In genomic region chr5:128424636-128425035, GRCm38 (mm10) we compare ENCODE assay signal across 20 mouse cellular contexts. TPM values are rescaled to one million over a fixed set of nuclear protein-coding genes. Genes with fewer than 3 reads are reported as not detected.
"Had no signal": no experiment of that assay in that cellular context is flagged by ENCODE, and none has a peak within 500 bp of the region (broad histone marks: within the 10 kb centered on the region; RNA-seq: fewer than 3 reads in every experiment).

No protein-coding gene starts in this region.

- H3K4me2 ChIP-seq: kidney, embryonic 15.5 days; liver, embryonic 13.5 days; midbrain, embryonic 13.5 days had no signal

- H3K27me3 ChIP-seq: liver, embryonic 13.5 days; megakaryocyte, embryonic 14.5 days had no signal

- H3K9me3 ChIP-seq: kidney, embryonic 15.5 days; midbrain, embryonic 13.5 days had no signal

- DNase-seq: kidney, adult 2 months; kidney, postnatal 10 days; kidney, postnatal 36 days; layer of hippocampus, postnatal 36 days; liver, embryonic 13.5 days; right cerebral cortex, postnatal 14 days; right cerebral cortex, postnatal 4 days; thymus, adult 2 months; thymus, postnatal 14 days; thymus, postnatal 4 days had no signal

- ATAC-seq: intestine, postnatal 0 days; midbrain, embryonic 13.5 days; midbrain, embryonic 16.5 days had no signal

- H3K4me1 ChIP-seq: kidney, embryonic 15.5 days; liver, embryonic 13.5 days; megakaryocyte, embryonic 14.5 days; midbrain, embryonic 10.5 days; midbrain, embryonic 13.5 days had no signal

- H3K36me3 ChIP-seq: kidney, embryonic 15.5 days; liver, embryonic 13.5 days; midbrain, embryonic 10.5 days; midbrain, embryonic 13.5 days had no signal

- H3K27ac ChIP-seq: kidney, embryonic 15.5 days; left cerebral cortex, adult 2 months; liver, embryonic 13.5 days; midbrain, embryonic 10.5 days; midbrain, embryonic 13.5 days; stomach, postnatal 0 days had no signal

- H3K9ac ChIP-seq: kidney, embryonic 15.5 days; liver, embryonic 13.5 days; midbrain, embryonic 13.5 days had no signal

- H3K4me3 ChIP-seq: kidney, embryonic 15.5 days; left cerebral cortex, adult 2 months; liver, embryonic 13.5 days; midbrain, embryonic 10.5 days; midbrain, embryonic 13.5 days had no signal

RNA-seq across cellular contexts. Expression of gene Tmem132d, which starts 8.2 kb away (rescaled TPM):
- total RNA-seq: liver, adult 2 months had no signal
- polyA plus RNA-seq: intestine, postnatal 0 days; kidney, adult 2 months; liver, adult 2 months; liver, embryonic 16.5 days had no signal
